Mouse (Mus musculus) layer of hippocampus, adult 18-20 months (tissue): Measurements from ENCODE around the gene Ddb1. TPM values are rescaled to one million over a fixed set of nuclear protein-coding genes. Genes with fewer than 3 reads are reported as not detected.

Source experiments
- DNase-seq, 2 experiments: peaks; one replicate each; pipeline ENCODE4 v3.0.0; 2022; ENCODE audit warnings: low spot score in 2 of 2
- total RNA-seq, 2 experiments: library from RNA; stranded (reverse); gene quantifications; 2 replicates each; pipeline ENCODE4 v1.2.3; 2021

The Ddb1 gene
- total RNA-seq, 2 experiments from 2014 or later = 193 to 196 TPM

GRCm38 (mm10) chr19:10658406-10658805 is 53.3 kb downstream of the Ddb1 start:
- no peak for DNase-seq

- no peak for DNase-seq
These were observed 56.2 kb downstream of the Ddb1 start for GRCm38 (mm10) chr19:10661373-10661772.

DNA sequence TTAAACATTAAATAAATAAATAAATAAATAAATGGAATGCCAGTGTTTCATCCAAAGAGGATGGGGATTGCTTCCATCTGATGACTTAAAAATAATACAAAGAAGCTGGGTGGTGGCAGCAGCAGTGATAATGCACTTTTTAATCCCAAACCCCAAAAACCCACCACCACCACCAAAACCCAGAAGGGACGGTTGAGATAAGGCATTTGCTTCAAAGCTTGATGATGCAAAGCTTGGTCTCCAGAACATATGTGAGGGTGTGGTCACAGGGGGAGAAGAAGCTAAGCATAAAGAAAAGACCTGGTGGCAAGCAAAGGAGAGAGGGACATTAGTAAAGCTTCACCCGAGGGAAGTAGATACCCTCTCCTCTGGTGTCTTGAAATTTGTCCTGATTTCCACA is 56.8 kb downstream of the Ddb1 start:
- no peak for DNase-seq

GRCm38 (mm10) chr19:10662665-10663064 is 57.5 kb downstream of the Ddb1 start:
- no peak for DNase-seq

- no peak for DNase-seq
These were observed 60.0 kb downstream of the Ddb1 start for GRCm38 (mm10) chr19:10665093-10665492.

DNA sequence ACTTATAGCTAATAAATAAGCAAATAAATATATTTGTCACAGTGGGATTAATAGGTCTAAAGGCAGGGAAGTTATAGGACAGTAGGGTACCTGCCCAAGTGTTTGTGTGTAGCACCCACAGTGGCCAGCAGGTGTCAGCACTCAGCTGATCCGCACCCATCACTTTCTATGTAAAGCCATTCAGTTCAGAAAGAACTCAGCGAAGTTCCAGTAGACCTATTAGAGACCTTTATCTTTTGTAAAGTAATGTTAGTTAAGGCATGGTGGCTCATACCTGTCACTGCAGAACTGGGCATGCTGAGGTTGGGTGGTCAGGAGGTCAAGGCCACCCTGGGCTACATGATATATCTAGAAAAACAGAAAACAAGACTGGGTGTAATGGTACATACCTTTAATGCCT is 60.4 kb downstream of the Ddb1 start:
- DNase-seq = peak in 1 of 2 experiments; percentile 82

- DNase-seq = no peak
These were observed 66.2 kb downstream of the Ddb1 start for GRCm38 (mm10) chr19:10671319-10671718.

DNA sequence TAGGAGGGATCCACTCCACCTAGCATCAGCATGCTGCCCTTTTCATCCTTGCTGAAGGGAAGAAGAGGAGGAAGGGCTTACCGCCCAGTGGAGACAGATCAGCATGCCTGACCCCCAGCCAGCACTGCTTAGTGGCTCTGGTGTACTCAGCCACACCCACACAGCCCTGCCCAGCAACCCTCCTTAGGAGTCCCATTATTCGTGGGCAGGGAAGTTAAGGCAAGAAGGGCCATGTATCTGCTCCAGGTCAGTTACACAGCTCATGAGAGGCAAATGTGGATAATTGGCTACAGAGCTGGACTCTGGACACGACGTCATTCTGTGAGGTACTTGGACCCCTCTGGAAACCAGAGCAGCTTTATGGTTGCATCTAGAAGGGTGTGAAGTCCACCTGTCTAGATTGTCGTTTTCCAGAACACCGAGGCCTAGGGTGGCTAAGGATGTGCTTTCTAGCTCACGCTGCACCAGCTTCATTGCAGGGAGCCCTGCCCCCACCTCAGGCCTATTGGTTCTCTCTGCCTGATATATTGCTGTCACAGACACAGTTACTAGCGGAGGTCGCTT is 66.8 kb downstream of the Ddb1 start:
- DNase-seq = no peak

GRCm38 (mm10) chr19:10673275-10673674 is 68.1 kb downstream of the Ddb1 start:
- DNase-seq = no peak

- no peak for DNase-seq
These were observed 71.5 kb downstream of the Ddb1 start for GRCm38 (mm10) chr19:10676656-10677055.

DNA sequence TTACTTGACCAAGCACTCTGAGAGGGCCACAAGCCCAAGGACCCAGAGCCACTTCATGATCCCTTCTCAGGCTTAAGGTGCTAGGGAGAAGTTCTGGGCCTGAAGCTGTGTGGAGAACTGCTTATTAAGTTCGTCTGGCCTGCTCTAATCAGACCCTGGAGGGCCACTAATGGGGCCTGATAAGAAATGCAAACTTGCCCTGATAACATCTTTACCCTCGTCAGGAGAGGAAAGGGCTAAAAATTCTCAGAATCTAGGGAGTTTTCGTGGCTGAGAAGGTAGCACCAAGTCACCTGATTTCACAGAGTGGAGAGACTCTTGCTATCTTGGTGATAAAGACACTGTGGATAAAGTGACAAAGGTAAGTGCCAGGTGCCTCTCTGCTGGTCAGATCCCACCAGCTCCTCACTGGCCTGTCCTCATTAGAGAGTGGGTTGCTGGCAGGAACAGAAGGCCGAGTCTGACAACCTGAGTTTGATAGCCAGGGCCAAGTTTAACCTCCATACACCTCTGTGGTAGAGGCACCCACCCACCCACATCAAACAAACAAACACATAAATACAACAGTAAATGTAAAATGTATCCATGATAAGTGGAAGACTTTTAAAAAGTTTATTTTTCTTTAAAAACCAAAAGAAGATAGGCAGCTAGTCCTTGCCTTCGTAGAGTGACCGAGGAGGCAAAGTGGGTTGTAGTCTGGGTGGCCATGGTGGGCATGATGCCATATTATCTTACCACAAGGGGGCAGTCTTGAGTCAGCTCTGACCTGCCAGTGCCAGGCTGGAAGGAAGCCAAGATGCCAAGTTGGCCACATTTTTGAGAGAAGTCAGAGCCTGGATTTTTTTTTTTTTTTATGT is 73.0 kb downstream of the Ddb1 start, which contains the start of gene Pga5:
Gene Pga5, minus strand, starts transcription at position 157 of the 857 bp plus-strand sequence.
- peak; percentile 62 to 92 for DNase-seq

DNA sequence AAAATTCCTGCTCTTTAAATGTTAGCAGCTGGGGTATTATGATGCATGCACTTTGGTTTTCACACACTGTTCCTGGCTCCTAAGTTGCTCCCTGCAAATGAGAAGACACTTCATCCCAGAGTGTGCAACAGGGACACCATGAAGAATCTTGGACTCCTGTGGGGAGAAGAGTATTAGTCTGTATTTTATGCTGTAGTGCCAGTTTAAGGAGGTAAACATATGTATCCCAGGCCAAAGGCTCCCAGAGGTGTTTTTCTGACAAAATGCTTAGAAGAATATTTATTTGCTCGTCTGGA is 73.6 kb downstream of the Ddb1 start:
- no peak for DNase-seq

Other genes starting within 250 kb of the Ddb1 start
- 100 to 1,000 TPM; 280 to 316 TPM for gene Syt7, start 216.2 kb upstream of the Ddb1 start, total RNA-seq
- 10 to 100 TPM; 70.5 to 77.9 TPM for gene Lrrc10b, start 147.9 kb upstream of the Ddb1 start, total RNA-seq
- 1 to 10 TPM; 1.3 to 1.9 TPM for gene Ppp1r32, start 122.4 kb upstream of the Ddb1 start, total RNA-seq
- gene Cpsf7, start 80.1 kb upstream of the Ddb1 start, total RNA-seq = 10 to 100 TPM; 68.6 to 74.5 TPM
- 10 to 100 TPM; 51.3 to 55.5 TPM for gene Sdhaf2, start 79.2 kb upstream of the Ddb1 start, total RNA-seq
- 10 to 100 TPM; 10.6 to 10.8 TPM for gene Tmem216, start 49.1 kb upstream of the Ddb1 start, total RNA-seq
- 1 to 10 TPM; 9.4 TPM for gene Cyb561a3, start 28.2 kb upstream of the Ddb1 start, total RNA-seq
- gene Tmem138, start 28.0 kb upstream of the Ddb1 start, total RNA-seq = 10 to 100 TPM; 11.2 to 12.8 TPM
- 10 to 100 TPM; 15.2 to 16.8 TPM for gene Tkfc, start 327 bp downstream of the Ddb1 start, total RNA-seq
- gene Vwce, start 28.9 kb downstream of the Ddb1 start, total RNA-seq = under 1 TPM; 0.35 to 0.56 TPM
- not detected for gene Pga5, start 72.7 kb downstream of the Ddb1 start, total RNA-seq
- 10 to 100 TPM; 19.3 to 23.1 TPM for gene Vps37c, start 83.4 kb downstream of the Ddb1 start, total RNA-seq
- not detected for gene Cd5, start 133.7 kb downstream of the Ddb1 start, total RNA-seq
- gene Cd6, start 224.7 kb downstream of the Ddb1 start, total RNA-seq = under 1 TPM in 1 of 2 experiments, not detected in 1; 0.57 TPM
- 1 to 10 TPM in 1 of 2 experiments, under 1 TPM in 1; 0.89 to 1.4 TPM for gene Slc15a3, start 234.4 kb downstream of the Ddb1 start, total RNA-seq